Mouse (Mus musculus) adrenal gland, adult 2 months (tissue): ENCODE results near the gene Aloxe3. TPM values are rescaled to one million over a fixed set of nuclear protein-coding genes. Genes with fewer than 3 reads are reported as not detected.

Experiments
- DNase-seq: peaks from one replicate; pipeline ENCODE4 v3.0.0; 2021
- polyA plus RNA-seq: library from polyadenylated mRNA; depleted of rRNA; stranded (reverse); fragments of >200 nt; gene quantifications from 2 replicates; pipeline ENCODE4 v1.2.3, GENCODE M21; 2012
- total RNA-seq, 2 experiments: library from RNA; stranded (reverse); gene quantifications; 2 replicates each; pipeline ENCODE4 v1.2.3; 2021

The Aloxe3 gene
- total and polyA plus RNA-seq, 3 experiments: 0.79 to 1.4 (median 1.0) TPM

DNA sequence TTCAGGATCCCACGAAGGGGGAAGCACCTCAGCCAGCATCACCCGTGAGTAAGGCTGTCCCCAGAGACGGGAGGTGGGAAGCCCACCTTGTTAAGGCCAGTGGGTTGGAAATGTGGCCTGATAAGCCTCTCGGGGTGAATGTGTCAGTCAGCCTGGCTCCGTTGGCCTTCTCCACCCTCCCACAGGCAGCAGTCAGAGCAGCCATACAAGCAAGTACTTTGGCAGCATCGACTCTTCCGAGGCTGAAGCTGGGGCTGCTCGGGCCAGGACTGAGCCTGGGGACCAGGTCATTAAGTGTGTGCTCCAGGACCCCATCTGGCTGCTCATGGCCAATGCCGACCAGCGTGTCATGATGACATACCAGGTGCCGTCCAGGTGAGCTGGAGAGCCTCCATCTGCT is 18.0 kb upstream of the Aloxe3 start:
- DNase-seq: no peak

DNA sequence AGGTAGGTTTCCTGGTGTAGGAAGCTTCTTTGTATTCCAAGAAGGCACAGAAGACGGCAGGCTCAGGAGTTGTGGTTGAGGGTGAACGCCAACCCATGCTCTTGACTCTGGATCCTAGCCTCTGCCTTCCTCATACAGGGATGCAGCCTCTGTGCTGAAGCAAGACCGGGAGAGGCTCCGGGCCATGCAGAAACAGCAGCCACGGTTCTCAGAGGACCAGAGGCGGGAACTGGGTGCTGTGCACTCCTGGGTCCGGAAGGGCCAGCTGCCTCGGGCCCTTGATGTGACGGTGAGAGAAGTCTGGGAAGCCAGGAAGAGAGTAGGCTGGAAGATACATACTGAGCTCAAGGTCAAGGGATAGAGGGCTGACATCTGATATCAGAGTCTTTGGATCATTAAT is 17.5 kb upstream of the Aloxe3 start:
- DNase-seq: no peak

DNA sequence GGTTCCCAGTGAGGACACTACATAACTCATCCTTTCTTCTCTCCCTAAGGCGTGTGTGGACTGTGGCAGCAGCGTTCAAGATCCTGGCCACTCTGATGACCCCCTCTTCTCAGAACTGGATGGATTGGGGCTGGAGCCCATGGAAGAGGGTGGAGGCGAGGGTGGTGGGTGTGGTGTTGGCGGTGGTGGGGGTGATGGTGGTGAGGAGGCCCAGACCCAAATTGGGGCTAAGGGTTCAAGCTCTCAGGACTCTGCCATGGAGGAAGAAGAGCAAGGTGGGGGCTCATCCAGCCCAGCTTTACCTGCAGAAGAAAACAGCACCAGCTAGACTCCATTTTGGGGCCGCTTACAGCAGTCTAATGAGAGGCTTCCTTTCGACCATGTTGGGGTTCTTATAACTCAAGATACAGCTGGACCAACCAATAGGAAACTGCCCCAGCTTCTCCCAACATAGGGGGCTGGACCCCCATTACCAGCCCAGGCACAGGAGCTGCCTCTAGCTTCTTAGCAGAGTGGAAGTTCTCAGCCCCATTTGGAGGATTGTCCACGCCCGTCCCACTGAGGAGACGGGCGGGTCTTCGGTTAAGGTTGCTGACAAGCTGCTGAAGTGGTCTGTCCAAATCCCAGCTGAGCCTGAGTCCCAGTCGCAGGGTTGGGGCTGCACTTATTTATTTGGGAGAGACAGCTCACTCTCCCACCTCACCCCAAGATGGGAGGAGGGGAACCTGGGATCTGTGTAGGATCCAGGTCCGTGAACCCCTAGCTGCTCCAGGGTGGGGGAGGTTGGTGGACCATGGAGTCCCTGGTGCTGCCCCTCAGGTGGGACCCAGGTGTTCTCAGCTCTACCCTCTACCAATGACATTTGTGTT is 16.4 kb upstream of the Aloxe3 start:
- DNase-seq: no peak

DNA sequence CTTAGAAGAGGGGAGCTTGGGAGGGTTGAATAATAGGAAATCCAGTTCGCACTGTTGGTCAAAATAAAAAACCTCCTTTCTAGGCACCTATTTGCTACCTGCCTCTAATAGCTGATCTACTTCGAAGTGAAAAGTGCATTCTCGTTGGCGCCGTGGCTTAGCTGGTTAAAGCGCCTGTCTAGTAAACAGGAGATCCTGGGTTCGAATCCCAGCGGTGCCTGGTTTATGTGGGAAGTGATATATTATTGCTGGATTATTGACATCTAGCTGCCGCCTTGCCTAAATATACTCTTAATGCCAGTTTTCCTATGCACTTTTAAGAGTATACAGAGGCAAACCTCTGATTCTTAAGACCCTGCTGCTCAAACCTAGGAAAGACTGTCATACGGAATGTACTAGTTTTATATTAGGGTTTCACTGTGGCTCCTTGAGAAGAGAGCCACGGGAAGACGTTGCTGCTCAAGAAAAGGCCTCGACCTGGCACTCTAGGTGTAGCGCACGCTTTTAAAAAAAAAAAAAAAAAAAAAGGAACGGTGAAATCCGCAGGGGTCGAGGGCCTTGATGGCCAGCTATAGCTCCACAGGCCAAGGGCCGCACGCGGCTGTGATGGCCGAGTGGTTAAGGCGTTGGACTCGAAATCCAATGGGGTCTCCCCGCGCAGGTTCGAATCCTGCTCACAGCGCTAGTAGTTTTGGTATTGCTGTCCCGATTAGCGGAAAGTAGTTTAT is 15.2 kb upstream of the Aloxe3 start:
- peak; percentile 93 for DNase-seq

DNA sequence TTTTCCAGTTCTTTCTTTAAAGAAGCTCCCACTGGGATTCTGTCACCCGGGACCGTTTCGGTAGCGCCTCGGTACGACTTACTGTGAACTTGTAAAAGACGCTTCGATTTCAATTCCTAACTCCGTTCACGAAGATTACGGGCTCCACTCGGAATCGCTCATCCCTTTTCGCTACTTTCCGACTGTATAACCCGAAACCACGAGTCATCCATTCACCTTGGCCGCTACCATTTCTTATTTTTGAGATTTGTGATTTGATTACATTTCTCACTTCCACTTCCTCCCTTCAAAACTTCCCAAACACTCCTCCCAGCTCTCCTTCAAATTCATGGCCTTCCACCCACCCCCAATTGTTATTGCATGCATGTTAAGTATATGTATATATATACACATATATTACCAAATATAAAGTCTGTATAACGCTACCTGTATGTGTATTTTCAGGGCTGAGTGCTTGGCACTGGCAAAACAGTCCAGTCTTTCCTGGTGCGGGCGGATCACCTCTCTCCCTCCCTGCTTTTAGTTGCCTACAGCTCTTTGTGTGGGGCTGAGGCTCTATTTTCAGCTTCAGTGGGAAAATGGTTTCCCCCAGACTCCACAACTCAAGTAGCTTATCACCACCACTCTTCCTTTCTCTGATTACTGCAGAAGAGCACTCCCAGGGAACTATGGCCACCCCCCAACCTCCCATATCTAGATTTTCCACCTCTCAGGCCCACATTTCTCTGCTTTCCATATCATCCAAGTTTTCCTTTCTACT is 14.5 kb upstream of the Aloxe3 start:
- DNase-seq: no peak

DNA sequence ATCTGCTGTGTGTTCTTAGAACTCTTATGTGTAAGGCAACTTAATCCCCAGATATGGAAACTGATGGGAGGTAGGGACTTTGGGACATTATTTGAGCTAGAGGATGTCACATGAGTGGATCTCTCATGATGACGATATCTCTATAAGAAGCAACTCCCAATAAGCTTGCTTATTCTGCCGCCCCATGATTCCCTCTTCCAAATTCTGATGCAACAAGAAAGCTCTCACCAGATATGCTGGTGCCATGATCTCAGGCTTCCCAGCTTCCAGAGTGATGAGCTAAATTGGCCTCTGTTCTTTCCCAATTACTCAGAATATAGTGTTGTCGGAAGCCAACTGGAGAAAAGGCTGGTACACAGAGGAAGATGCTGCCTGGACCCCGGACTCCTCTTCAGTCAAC is 13.8 kb upstream of the Aloxe3 start:
- DNase-seq: no peak

DNA sequence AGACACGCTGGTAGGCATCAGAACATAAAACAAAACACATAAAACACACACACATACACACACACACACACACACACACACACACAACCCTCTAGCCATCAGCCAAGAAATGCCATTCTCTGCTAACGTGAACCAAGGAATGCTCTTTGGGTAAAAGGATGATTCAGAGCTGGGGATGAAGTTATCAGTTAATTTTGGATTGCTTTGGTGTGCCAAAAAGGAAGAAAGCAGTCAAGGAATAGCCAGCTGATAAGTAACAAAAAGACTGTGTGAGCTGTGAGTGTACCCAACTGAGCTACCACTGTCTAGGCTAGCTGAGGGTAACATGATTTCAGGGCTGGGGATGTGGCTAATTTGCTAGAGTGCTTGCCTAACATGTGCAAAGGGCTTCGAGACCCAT is 11.7 kb upstream of the Aloxe3 start:
- no peak for DNase-seq

DNA sequence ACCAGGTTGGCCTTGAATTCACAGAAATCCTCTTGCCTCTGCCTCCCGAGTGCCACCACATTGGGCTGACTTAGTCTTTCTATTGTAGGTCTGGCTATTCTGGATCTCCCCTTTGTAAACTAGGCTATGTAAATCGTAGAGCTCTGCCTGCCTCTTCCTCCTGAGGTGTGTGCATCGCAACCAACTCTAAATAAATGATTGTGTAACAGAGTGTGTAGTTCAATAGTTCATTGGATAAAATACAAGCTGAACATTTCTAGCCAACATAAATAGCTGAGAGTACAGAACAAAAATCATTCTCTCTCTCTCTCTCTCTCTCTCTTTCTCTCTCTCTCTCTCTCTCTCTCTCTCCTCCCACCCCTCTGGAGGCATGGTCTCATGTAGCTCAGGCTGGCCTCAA is 11.1 kb upstream of the Aloxe3 start:
- no peak for DNase-seq

DNA sequence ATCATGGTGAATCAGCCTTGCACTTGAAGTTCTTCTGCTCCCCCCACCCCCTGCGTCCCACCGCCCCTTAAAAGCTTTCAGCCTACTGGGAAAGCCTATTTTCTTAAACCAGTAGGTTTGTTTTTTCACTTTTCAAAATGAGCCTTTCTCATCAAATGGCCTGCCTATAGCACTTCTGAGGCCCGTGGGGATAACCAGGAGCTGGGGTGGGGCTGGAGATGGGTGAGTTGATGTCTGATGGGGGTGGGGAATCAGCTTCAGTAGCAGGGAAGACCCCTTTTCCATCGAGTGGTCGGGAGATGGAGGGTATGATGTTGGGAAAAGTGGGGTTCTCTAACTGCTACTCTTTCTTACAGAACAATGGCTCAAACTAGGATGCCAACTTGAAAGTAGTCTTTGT is 8.9 kb upstream of the Aloxe3 start:
- no peak for DNase-seq

DNA sequence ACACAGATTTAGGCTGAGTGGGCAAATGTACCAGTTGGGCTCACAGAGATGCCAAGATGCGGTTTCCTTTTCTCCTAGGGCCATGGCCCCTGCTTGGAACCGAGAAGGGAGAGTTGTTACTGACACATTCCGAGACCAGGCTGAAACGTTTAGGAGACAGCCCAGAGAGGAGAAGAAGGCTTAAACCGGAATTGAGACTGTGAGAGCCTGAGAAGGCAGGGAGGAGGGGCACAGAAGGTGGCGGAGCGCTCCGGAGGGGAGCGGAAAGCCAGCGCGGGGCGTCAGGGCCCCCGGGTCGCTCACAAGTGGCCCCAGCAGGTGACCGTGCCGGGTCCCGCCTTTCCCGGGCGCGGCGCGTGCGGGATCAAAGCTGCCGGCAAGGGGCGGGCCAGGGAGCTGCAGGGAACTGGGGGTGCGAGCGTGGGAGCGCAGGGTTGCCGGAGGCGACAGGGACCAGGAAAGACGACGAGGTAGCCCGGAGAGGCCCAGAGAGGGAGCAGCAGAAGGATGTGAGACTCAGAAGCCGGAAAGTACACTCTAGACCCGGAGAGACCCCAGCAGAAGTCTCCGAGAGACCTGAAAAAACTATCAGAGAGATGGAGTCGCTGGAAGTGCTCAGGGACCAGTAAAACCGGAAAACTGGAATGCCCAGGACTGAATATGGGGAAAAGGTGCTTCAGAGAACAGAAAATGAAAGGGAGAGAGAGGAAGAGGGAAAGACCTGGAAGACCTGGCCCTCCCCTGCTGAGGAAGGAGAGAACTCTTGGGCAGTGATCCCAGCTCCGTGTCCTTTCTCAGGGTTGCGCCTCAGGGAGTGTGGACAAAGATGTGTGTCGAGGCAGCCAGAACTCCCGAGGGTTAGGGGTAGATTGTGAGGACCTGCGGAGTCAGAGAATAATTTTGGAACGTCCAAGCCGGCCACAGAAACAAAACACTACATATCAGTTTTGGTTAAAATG is 7.7 kb upstream of the Aloxe3 start:
- peak; percentile 85 for DNase-seq

DNA sequence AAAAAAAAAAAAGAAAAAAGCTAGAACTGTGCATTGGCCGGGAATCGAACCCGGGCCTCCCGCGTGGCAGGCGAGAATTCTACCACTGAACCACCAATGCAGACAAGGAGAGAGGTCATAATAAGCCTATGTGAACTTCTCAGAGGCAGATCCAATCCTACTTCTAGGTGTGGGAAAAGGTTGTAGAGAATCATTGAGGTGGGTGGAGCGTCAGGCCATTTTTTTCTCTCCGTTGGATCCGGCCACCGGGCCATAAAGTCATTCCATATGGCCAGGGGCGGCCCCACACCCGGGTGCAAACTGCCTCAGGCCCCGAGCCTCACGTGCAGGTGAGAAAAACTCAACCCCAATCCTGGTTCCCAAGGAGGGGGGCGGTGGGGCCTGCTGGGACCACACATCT is 6.9 kb upstream of the Aloxe3 start:
- peak; percentile 90 for DNase-seq

DNA sequence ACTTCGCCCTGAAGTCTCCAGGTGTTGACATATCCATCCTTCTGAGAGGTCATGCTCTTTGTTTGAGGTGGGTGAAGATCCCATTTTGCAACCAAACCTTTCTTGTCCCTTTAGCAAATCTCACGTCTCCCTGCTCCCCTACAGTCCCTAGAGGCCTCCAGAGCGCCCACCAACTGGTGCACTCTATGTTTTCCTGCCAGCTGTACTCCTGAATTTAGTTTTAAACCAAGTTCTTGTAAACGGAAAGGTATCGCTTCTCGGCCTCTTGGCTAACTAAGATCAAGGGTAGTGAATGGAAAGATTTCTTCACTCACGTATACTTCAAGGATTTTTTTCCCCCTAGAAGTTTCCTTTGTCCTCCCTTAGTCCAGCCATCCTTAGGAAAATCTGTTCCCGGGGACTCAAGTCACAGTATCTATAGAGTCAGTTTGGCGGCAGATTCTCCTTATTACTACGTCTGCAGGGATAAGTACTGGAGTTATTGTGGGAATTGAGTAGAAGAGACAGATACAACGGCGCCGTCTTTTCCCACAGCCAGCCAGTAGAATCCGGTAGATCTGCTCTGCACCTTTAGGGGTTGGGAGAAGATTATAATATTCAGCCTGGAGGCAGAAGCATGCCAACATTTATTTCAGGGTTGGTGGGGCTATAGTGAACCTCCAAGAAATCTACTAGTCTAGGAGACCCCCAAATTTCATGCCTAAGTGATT is 6.1 kb upstream of the Aloxe3 start:
- DNase-seq: no peak

DNA sequence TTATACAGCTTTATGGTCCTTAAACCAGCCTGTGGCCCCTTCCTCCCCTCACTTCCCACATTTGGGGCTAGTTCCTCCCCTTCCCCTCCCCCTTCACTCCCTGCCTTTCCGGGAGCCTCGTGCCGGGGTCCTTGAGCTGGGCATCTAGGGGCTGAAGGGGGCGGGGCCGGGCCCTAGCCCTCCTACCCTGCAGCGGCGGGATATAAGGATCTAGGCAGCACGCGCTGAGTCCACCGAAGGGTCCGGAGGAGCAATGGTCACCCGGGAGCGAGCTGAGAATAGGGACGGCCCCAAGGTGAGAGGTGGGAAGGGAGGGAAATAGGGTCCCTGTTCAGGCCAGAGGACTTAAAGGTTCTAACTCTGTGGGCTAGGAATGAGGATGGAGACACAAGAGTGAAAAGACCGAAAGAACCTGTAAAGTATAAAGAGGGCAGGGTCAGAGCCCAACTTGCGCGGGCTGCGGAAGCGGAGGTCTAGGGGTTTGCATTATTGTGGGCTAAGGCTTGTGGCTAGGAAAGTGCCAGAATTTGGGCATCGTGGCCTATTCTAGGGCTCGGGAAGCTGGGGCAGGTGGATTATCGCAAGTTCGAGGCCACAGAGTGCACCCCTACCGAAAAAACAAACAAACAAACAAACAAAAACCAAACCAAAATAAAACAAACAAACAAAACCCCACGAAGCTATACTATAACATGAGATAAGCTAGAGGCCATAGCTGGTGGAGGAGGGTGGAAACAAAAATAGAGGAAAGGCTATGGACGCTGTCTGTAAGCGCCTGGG is 5.3 kb upstream of the Aloxe3 start, which contains the start of gene Hes7:
Hes7 (plus strand) TSS at position 184 of the 780 bp plus-strand sequence.
- DNase-seq: no peak

DNA sequence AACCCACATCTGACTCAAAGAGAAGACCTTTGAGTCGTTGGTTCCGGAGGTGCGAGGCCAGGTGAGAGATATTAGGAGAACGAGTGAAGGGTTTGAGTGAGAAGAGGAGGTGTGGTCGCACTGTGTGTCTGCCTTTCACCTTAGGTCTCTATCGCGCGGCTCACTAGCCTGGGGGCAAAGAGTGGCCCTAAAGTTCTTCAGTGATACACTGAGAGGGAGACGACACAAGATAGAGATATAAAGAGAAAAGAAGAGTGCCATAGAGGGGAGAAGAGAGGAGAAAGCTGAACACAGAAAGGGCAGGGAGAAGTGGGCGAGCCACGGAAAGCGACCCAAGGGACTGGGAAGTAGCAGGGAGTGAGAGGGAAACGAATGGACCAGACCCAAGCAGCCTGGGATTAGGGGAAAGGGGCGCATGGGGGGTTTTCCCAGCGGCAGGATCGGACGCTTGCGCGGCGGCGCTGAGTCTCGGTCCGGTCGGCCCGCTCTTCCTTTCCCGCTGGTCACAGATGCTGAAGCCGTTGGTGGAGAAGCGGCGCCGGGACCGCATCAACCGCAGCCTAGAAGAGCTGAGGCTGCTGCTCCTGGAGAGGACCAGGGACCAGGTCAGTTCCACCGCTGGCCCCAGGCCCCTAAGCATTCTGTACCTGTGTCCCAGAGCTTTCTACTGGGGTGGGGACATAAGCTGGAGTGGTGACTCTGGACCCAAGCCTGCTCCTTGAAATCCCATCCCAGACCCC is 4.5 kb upstream of the Aloxe3 start:
- DNase-seq: peak; percentile 69

DNA sequence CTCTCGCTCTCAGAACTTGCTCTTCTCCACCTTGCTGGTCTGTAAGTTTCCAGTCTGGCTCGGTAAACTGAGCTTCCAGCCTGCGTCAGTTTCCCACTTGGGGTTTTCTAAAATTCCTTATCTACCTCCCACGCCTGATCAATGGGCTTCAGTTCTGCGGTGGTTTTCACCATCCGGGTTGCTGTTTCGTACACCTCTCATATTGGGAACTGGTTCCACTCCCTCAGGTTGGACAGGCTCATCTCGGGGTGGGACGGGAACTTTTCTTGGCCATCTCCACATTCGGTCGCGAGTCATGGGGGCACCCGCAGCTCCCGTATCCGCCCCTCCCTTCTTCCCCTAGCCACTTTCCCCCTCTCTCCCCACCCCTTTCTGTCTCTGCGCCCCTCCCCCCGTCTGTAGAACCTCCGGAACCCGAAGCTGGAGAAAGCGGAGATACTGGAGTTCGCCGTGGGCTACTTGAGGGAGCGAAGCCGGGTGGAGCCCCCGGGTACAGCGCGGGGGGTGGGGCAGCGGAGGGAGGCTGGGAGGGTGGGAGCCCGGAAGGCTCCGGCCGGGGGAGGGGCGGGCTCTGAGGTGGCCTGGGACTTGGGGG is 3.9 kb upstream of the Aloxe3 start:
- DNase-seq: no peak

DNA sequence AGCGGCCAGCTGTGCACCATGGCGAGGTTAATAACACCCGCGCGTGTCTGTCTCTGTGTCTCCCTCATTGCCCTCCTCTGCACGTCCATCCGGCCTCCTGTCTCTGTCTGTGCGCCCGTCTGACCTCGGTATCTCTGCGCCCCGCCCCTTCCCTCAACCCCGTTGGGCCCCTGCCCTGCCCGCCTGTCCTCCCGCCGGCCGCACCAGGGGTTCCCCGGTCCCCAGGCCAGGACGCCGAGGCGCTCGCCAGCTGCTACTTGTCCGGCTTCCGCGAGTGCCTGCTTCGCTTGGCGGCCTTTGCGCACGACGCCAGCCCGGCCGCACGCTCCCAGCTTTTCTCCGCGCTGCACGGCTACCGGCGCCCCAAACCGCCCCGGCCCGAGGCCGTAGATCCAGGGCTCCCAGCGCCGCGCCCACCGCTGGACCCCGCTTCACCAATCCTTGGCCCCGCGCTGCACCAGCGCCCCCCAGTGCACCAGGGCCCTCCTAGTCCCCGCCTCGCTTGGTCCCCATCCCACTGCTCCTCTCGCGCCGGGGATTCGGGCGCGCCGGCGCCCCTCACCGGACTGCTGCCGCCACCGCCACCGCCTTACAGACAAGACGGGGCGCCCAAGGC is 3.3 kb upstream of the Aloxe3 start, which contains the start of gene 9130213A22Rik:
9130213A22Rik (minus strand) TSS at position 254 of the 616 bp plus-strand sequence.
- peak; percentile 93 for DNase-seq

DNA sequence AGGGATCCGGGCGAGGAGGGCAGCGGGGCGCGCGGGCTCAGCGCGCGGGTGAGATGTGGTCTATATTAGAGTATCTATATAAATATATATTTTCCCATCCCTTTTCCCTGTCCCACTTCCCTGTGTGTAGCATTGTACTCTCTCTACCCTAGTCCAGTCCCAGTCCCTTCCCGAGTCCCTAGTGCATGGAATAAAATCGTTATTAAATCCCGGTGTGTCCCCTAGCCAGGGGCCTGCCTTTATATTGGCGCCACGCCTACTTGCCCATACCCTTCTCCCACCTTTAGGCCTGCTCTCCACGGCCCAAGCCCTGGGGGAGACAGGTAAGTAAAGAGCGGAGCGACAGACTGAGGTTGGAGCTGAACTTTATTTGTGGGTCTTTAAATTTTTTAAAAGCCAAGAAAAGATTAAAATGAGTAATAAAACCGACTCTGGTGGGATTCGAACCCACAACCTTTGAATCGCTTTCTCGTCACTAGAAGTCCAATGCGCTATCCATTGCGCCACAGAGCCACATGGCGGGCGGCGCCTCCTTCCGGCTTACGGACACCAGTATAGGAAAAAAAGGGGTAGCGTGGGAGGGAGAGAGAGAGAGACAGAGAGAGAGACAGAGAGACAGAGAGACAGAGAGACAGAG is 2.5 kb upstream of the Aloxe3 start:
- DNase-seq: peak; percentile 93
